Mouse (Mus musculus): ENCODE measurements at regions not wholly inside any gene's neighbourhood (a gene's known extent, or its start where the extent isn't known, plus 50 kb on each side); places are given as distances from the start of the nearest gene placed in this dataset.
A peak's percentile ranks its signal among the peaks of the same experiment; 100 is the strongest.

DNA sequence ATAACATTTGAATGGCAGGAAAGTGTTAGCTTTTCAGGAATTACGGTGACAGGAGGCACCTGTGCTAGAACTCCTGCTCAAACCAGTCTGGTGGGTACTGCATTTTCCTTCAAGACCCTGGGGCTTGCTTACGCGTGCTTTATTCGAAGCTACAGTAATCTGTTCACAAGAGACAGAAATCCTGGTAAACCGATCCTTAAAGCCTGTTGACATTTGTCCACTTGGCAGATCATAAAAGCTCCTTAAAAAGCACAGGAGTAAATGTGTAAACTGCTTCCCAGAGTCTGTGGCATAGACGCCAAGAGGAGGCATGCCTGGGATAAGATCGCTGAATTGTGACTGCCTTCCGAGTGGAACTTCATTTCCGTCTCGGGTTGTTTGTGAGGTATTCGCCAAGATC is 130.5 kb downstream of the Rpl36a-ps1 start:
- H3K27me3 ChIP-seq (replicated peaks; ENCODE audit: control insufficient read depth, insufficient read depth, low read length), result no peaks in the 10 kb centered on the region
- no peak overlapping the region for H3K4me3 ChIP-seq (ENCODE audit: low read depth, low read length)
- H3K9ac ChIP-seq (ENCODE audit: low read depth, low read length), result no peak overlapping the region
- 58% methylated on average over 11 of the region's 11 CpGs for WGBS
- H3K4me2 ChIP-seq (ENCODE audit: low read depth, low read length), result no peak overlapping the region
- DNase-seq (ENCODE audit: low spot score), result peak; percentile 78
- H3K36me3 ChIP-seq (ENCODE audit: control insufficient read depth, insufficient read depth, low read length), result no peaks in the 10 kb centered on the region
- H3K27ac ChIP-seq (replicated peaks; ENCODE audit: low read depth, low read length), result no peak overlapping the region
- H3K9me3 ChIP-seq (ENCODE audit: control insufficient read depth, low read length), result no peaks in the 10 kb centered on the region
- no peaks in the 10 kb centered on the region for H3K4me1 ChIP-seq (ENCODE audit: control insufficient read depth, insufficient read depth, low read length)
- peak; percentile 68 for ATAC-seq (ENCODE audit: low read depth)

DNA sequence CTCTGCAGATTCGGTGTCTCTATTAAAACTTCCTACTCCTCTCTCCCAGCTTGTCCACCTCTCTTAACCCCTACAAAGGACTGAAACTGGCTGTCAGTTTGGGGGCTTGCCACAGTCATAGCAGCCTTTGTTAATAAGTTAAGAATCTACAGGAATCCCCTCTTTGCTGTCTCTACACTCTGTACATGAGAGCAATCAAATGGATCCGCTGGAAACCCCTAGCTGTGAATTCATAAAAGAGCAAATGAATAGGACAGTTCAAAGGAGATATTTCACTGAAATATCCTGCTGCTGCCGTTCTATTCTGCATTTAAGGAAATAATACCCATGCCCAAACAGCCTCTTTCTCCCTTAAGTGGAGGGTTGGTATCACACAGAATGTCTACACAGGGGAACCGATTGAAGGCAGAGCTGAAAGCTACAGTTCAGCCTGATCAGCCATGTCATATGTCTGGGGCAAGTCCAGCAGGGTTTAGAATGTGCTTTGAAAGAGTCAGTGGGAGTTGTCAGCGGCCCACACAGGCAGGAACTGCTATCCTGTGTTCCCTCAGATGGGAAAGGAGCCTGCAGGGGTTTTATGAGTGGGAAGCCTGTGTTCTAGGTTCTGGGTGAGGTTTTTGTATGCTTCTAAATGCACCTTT is 131.9 kb downstream of the Rpl36a-ps1 start:
- WGBS, result 60% methylated on average over 5 of the region's 5 CpGs
- Histone ChIP-seq H3K9ac (ENCODE audit: low read depth, low read length) (no peak overlapping the region), H3K27me3 (replicated peaks; ENCODE audit: control insufficient read depth, insufficient read depth, low read length) (no peaks in the 10 kb centered on the region), H3K36me3 (ENCODE audit: control insufficient read depth, insufficient read depth, low read length) (no peaks in the 10 kb centered on the region), H3K27ac (replicated peaks; ENCODE audit: low read depth, low read length) (no peak overlapping the region), H3K4me3 (ENCODE audit: low read depth, low read length) (no peak overlapping the region), H3K4me1 (ENCODE audit: control insufficient read depth, insufficient read depth, low read length) (no peaks in the 10 kb centered on the region), H3K9me3 (ENCODE audit: control insufficient read depth, low read length) (no peaks in the 10 kb centered on the region), H3K4me2 (ENCODE audit: low read depth, low read length) (no peak overlapping the region)
- DNase-seq (ENCODE audit: low spot score), result no peak
- no peak for ATAC-seq (ENCODE audit: low read depth)

DNA sequence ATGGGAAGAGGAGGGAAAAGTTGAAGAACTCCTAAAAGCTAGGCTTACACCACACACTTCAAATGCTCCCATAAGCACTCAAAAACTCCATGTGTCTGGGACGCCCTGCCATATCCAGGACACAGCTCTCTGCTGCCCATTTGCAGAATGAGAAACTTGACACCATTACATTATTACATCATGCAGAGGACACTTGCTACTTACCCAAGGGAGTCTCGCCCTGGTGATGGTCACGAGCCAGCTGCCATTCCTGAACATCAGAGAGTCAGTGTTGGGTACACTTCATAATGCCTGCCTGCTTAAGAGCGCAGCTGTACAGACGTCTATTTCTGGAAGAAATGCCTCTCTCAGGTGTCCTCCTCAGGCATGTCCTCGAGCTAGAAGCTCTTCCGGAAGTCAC is 135.3 kb downstream of the Rpl36a-ps1 start:
- Histone ChIP-seq H3K9ac (ENCODE audit: low read depth, low read length) (no peak overlapping the region), H3K27me3 (replicated peaks; ENCODE audit: control insufficient read depth, insufficient read depth, low read length) (no peaks in the 10 kb centered on the region), H3K4me2 (ENCODE audit: low read depth, low read length) (no peak overlapping the region), H3K36me3 (ENCODE audit: control insufficient read depth, insufficient read depth, low read length) (no peaks in the 10 kb centered on the region), H3K9me3 (ENCODE audit: control insufficient read depth, low read length) (no peaks in the 10 kb centered on the region), H3K27ac (replicated peaks; ENCODE audit: low read depth, low read length) (no peak overlapping the region), H3K4me3 (ENCODE audit: low read depth, low read length) (no peak overlapping the region), H3K4me1 (ENCODE audit: control insufficient read depth, insufficient read depth, low read length) (no peaks in the 10 kb centered on the region)
- ATAC-seq (ENCODE audit: low read depth) (peak; percentile 55; the same call in 1 of the 2 replicates), DNase-seq (ENCODE audit: low spot score) (peak; percentile 19)
- WGBS, result 70% methylated on average over 7 of the region's 7 CpGs

DNA sequence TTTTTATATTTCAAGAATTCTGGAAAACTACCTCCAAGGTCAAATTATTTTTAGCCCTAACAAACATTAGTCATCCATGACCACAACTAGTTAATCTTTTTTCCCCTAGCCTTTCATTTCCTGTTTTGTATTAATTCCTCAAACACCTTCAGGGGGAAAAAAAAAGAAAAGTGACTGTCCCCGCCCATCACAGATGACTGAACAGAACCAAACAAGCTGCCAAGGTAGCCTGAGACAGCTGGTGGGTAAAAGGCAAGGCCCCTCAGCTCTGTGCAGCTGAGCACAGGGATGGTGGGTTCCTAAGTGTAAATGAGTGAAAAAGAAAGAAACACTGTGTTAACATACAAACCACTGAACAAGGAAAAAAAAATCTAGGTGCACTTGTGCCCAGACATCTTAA is 145.6 kb downstream of the Rpl36a-ps1 start:
- ATAC-seq (ENCODE audit: low read depth), result no peak
- Histone ChIP-seq H3K4me1 (ENCODE audit: control insufficient read depth, insufficient read depth, low read length) (peaks cover 5% of the 10 kb centered on the region; the same call in 1 of the 2 replicates), H3K9ac (ENCODE audit: low read depth, low read length) (no peak overlapping the region), H3K27me3 (replicated peaks; ENCODE audit: control insufficient read depth, insufficient read depth, low read length) (no peaks in the 10 kb centered on the region), H3K4me2 (ENCODE audit: low read depth, low read length) (no peak overlapping the region), H3K9me3 (ENCODE audit: control insufficient read depth, low read length) (no peaks in the 10 kb centered on the region), H3K27ac (replicated peaks; ENCODE audit: low read depth, low read length) (no peak overlapping the region), H3K36me3 (ENCODE audit: control insufficient read depth, insufficient read depth, low read length) (no peaks in the 10 kb centered on the region), H3K4me3 (ENCODE audit: low read depth, low read length) (no peak overlapping the region)
- DNase-seq (ENCODE audit: low spot score), result no peak
- WGBS, result 41% methylated on average over 1 of the region's 1 CpGs

DNA sequence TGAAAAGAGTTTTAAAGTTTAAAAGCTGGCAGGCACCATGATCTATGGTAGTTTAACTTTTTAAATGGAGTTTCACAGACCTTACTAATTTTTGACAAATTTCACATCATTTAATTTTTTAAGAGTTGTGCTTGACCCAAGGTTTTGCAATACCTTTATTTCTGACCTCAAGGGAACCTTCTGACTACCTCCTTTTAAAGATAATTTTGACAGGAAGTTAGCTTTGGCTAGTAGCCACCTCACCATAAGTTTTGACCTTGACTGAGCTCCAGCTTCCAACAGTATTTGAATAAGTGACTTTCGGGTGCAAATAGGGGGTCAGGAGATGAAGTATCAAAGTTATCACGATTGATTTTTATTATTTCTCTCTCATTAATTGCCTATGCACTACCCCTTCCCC is 149.9 kb downstream of the Rpl36a-ps1 start:
- H3K27me3 ChIP-seq (replicated peaks; ENCODE audit: control insufficient read depth, insufficient read depth, low read length), result no peaks in the 10 kb centered on the region
- 79% methylated on average over 2 of the region's 2 CpGs for WGBS
- no peaks in the 10 kb centered on the region for H3K4me1 ChIP-seq (ENCODE audit: control insufficient read depth, insufficient read depth, low read length)
- H3K9me3 ChIP-seq (ENCODE audit: control insufficient read depth, low read length), result no peaks in the 10 kb centered on the region
- H3K4me2 ChIP-seq (ENCODE audit: low read depth, low read length), result no peak overlapping the region
- H3K27ac ChIP-seq (replicated peaks; ENCODE audit: low read depth, low read length), result no peak overlapping the region
- H3K36me3 ChIP-seq (ENCODE audit: control insufficient read depth, insufficient read depth, low read length), result no peaks in the 10 kb centered on the region
- H3K4me3 ChIP-seq (ENCODE audit: low read depth, low read length), result no peak overlapping the region
- H3K9ac ChIP-seq (ENCODE audit: low read depth, low read length), result no peak overlapping the region
- ATAC-seq (ENCODE audit: low read depth) (no peak), DNase-seq (ENCODE audit: low spot score) (no peak)

DNA sequence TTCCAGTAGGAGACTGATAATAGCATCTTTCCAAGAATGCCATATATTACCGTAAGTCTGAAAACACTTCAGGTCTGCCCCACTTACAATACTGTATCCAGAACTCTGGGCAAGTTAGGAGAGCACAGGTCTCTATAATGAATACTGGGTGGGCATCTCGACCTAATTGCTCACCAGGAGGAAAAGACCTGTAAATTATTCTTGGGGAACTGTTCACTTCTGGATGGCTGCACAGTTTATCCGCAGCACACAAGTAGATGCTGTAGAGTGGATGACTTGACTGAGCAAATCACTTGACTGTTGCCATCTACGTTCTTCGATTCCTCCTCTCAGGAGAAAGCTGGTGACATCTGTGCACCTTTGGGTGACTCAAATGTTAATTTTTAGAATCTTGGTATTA is 159.8 kb downstream of the Rpl36a-ps1 start:
- no peak for ATAC-seq (ENCODE audit: low read depth)
- no peaks in the 10 kb centered on the region for H3K4me1 ChIP-seq (ENCODE audit: control insufficient read depth, insufficient read depth, low read length)
- H3K4me3 ChIP-seq (ENCODE audit: low read depth, low read length), result no peak overlapping the region
- H3K4me2 ChIP-seq (ENCODE audit: low read depth, low read length), result no peak overlapping the region
- no peak overlapping the region for H3K9ac ChIP-seq (ENCODE audit: low read depth, low read length)
- no peaks in the 10 kb centered on the region for H3K36me3 ChIP-seq (ENCODE audit: control insufficient read depth, insufficient read depth, low read length)
- H3K9me3 ChIP-seq (ENCODE audit: control insufficient read depth, low read length), result no peaks in the 10 kb centered on the region
- H3K27me3 ChIP-seq (replicated peaks; ENCODE audit: control insufficient read depth, insufficient read depth, low read length), result no peaks in the 10 kb centered on the region
- WGBS, result 87% methylated on average over 5 of the region's 5 CpGs
- no peak overlapping the region for H3K27ac ChIP-seq (replicated peaks; ENCODE audit: low read depth, low read length)
- no peak for DNase-seq (ENCODE audit: low spot score)

DNA sequence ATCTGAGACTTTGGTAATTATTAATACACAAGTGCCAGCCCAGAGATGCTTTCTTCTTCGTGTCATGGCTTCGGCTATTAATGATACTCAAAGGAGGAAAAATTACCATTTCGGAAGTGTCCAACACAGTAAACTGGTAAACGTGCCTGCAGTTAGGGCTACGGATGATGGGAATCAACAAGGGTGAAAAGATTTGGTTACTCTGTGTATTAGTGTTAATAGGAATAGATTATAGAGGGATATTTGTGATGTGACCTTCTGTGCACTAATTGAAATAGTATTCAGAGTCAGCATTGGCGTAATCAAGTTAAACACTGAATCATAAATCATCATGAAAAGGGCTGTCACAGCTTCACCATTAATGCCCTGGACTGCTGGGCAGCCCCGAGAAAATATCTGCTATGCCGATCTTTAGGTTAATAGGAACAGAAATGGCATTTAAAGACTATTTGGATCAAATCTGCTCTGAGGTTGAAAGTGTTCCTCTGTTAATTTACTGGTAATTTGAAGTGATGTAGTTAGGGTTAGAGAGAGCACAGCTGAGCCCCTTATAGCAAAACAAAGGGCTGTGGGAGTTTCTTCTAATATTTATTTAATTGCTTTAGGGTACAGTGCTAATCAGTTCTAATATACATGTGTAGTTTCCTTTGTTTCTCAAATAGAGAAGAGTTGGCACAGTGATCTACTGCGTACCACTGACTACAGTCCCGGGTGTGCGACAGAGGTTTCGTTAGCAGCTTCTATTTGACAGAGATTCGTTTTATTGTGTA is 160.7 kb downstream of the Rpl36a-ps1 start:
- no peak for ATAC-seq (ENCODE audit: low read depth)
- no peaks in the 10 kb centered on the region for H3K27me3 ChIP-seq (replicated peaks; ENCODE audit: control insufficient read depth, insufficient read depth, low read length)
- H3K36me3 ChIP-seq (ENCODE audit: control insufficient read depth, insufficient read depth, low read length), result no peaks in the 10 kb centered on the region
- 73% methylated on average over 13 of the region's 13 CpGs for WGBS
- H3K27ac ChIP-seq (replicated peaks; ENCODE audit: low read depth, low read length), result no peak overlapping the region
- H3K9me3 ChIP-seq (ENCODE audit: control insufficient read depth, low read length), result no peaks in the 10 kb centered on the region
- H3K4me3 ChIP-seq (ENCODE audit: low read depth, low read length), result no peak overlapping the region
- no peak overlapping the region for H3K4me2 ChIP-seq (ENCODE audit: low read depth, low read length)
- no peaks in the 10 kb centered on the region for H3K4me1 ChIP-seq (ENCODE audit: control insufficient read depth, insufficient read depth, low read length)
- no peak overlapping the region for H3K9ac ChIP-seq (ENCODE audit: low read depth, low read length)
- DNase-seq (ENCODE audit: low spot score), result no peak

DNA sequence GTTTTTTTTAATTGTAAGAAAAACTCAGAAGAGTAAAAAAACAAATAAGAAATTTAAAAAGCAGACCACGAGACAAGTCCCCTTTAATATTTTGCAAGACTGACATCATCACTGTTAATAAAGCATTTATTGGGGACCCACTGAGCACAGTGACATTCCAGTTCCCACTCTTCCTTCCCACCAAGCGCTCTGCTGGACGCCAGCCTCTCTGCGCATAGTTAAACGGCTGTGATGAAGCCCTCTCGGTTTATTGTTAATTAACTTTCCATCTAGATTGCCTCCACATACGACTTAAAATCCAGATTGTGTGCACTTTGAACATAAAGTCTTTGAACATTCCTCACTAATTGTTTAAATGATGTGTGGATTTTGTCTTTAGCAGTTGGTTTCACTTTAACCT is 161.7 kb downstream of the Rpl36a-ps1 start:
- H3K9me3 ChIP-seq (ENCODE audit: control insufficient read depth, low read length), result no peaks in the 10 kb centered on the region
- H3K4me1 ChIP-seq (ENCODE audit: control insufficient read depth, insufficient read depth, low read length), result no peaks in the 10 kb centered on the region
- 54% methylated on average over 7 of the region's 7 CpGs for WGBS
- no peak overlapping the region for H3K27ac ChIP-seq (replicated peaks; ENCODE audit: low read depth, low read length)
- no peak for ATAC-seq (ENCODE audit: low read depth)
- no peak overlapping the region for H3K4me2 ChIP-seq (ENCODE audit: low read depth, low read length)
- H3K4me3 ChIP-seq (ENCODE audit: low read depth, low read length), result no peak overlapping the region
- H3K9ac ChIP-seq (ENCODE audit: low read depth, low read length), result no peak overlapping the region
- DNase-seq (ENCODE audit: low spot score), result no peak
- H3K36me3 ChIP-seq (ENCODE audit: control insufficient read depth, insufficient read depth, low read length), result no peaks in the 10 kb centered on the region
- H3K27me3 ChIP-seq (replicated peaks; ENCODE audit: control insufficient read depth, insufficient read depth, low read length), result no peaks in the 10 kb centered on the region
